Mouse (Mus musculus) regulatory T cell (primary cell): ENCODE results near the gene Vkorc1.
"Not testable (repeated sequence)": the region's sequence is repeated elsewhere in the genome, so short reads cannot be mapped to it uniquely, and the experiment has no call there.

Experiments
- in situ Hi-C: fragments of 300-600 bp; cut with MboI, MseI; formaldehyde crosslinking; loops from one replicate; pipeline ENCODE4 v1.15.1; 2025; ENCODE audit warnings: high pct_unique_total_duplicates

The Vkorc1 gene

DNA sequence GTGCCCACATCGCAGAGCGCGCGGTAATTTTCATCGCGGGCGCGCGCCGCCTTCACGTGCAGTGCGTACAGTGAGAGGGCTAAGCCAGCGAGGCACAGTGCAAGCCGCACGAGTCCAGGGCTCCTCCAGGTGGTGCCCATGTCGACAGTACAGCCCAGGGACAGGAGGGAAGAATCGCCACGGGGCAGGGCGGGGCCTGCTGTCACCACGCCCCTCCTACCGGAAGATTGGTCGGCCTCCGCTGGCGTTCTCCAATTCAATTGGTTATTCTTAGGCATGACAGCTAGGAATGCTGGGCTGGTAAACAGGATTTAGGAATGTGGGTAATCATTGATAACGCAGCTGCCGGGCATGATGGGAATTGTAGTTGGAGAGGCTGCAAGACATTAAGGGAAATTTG lies at the start of gene Vkorc1, which contains the start of gene Gm21974:
Gene Vkorc1 (minus strand): TSS at position 176 of the 400 bp plus-strand sequence.
Gene Gm21974 (minus strand): TSS at position 13 of the 400 bp plus-strand sequence.
- in situ Hi-C loops: no loop called here

GRCm38 (mm10) chr7:127944614-127945013 lies 49.2 kb upstream of the Vkorc1 start:
- in situ Hi-C loops: no loop called here

DNA sequence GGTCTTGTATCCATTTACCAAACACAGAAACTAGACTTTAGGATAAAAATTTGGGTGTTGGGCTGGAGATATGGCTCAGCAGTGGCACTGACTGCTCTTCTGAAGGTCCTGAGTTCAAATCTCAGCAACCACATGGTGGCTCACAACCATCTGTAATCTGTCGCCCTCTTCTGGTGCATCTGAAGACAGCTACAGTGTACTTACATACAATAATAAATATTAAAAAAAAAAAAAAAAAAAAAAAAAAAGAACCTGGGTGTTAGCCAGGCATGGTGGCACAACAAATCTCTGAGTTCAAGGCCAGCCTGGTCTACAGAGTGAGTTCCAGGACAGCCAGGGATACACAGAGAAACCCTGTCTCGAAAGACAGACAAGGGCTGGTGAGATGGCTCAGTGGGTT lies 46.7 kb upstream of the Vkorc1 start:
- in situ Hi-C loops: not testable (repeated sequence)

- in situ Hi-C loops: no loop called here
These were observed 40.9 kb upstream of the Vkorc1 start for GRCm38 (mm10) chr7:127936216-127936884.

GRCm38 (mm10) chr7:127935748-127936159 lies 40.3 kb upstream of the Vkorc1 start:
- in situ Hi-C loops: no loop called here

DNA sequence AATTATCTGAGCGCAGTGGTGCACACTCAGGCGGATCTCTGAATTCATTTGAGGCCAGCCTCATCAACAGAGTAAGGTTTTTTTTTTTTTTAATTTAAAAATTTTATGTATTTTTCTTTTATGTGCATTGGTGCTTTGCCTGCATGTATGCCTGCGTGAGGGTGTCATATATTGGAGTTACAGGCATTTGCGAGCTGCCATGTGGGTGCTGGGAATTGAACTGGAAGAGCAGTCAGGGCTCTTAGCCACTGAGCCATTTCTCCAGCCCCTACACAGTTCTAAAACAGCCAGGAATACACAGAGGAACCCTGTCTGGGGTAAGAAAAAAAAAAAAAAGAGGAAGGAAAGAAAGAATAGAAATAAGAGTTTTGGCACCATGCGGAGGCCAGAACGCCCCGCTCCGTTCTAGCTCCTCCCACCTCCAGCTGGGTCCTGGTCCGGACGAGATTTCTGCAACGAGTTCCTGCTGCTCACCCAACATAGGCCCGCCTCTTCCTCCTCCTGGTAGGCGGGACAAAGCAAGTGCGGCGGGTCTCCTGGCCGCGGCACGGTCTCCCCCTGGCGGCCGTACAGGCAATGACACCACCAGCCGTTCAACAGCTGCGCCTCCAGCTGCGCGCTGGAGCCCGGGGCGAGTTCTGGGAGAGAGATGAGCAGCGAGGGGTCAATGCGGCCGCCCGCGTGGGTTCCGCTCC lies 39.8 kb upstream of the Vkorc1 start:
- in situ Hi-C loops: no loop called here

GRCm38 (mm10) chr7:127934075-127934474 lies 38.7 kb upstream of the Vkorc1 start:
- in situ Hi-C loops: no loop called here

- in situ Hi-C loops: no loop called here
These were observed 37.0 kb upstream of the Vkorc1 start for GRCm38 (mm10) chr7:127932273-127933031.

DNA sequence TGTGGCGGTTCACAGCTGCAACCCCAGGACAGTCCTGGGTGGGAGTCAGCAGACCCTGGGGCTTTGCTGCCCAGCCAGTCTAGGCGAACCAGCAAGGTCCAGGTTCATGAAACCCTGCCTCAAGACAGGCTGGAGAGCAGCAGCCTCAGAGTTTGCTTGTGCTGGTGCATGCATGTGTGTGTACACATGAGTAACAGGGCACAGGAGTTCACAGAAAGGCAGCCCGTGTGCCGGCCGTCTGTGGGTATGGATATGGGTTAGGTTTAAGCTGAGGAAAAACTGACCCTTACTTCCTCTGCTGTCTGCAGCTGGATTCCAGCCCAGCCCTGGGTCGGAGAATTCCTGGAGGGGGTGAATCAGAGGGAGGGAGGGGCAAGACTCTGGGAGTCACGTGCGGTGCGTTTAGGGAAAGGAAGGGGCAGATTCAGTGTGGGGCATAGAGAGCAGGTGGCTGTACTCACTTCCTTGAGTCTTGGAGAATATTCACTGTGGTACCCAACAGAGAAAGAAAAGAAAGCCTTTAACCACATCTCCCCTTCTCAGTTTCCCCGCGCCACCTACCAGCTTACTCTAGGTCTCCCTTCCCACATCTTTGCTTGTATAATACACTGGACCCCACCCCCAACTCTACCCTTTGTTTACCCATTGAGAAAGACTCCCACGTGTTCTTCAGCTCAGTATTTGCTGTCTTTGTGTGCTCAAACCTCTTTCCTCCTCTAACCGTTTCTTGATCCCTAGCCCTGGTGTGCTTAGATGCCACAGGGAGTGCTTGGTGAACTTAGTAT lies 36.1 kb upstream of the Vkorc1 start:
- in situ Hi-C loops: no loop called here

- in situ Hi-C loops: no loop called here
These were observed 35.2 kb upstream of the Vkorc1 start for GRCm38 (mm10) chr7:127930636-127931035.

DNA sequence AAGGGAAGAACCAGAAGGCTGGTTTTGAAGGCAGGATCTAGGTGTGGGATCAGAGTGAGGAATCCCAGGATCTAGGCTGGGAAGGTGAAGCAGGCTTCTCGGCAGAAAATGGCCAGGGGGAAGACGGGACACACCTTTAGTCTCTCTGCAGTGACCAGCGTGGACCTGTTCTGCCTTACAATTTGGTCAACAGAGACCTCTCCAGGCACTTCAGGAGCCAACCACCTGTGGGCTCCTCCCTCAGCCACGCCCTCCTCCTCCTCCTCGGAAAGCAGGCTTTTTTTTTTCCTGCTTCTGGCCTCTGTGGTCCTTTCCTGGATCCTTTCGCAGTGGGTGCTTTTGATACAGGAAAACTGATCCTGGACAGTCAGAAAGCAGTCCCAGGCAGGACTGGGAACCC lies 34.5 kb upstream of the Vkorc1 start, which contains the start of gene Prss8:
Gene Prss8 (minus strand): TSS at position 182 of the 400 bp plus-strand sequence.
- in situ Hi-C loops: no loop called here

GRCm38 (mm10) chr7:127928596-127928995 lies 33.2 kb upstream of the Vkorc1 start:
- in situ Hi-C loops: no loop called here

GRCm38 (mm10) chr7:127927726-127928125 lies 32.3 kb upstream of the Vkorc1 start:
- in situ Hi-C loops: no loop called here

GRCm38 (mm10) chr7:127926846-127927245 lies 31.4 kb upstream of the Vkorc1 start:
- in situ Hi-C loops: no loop called here

DNA sequence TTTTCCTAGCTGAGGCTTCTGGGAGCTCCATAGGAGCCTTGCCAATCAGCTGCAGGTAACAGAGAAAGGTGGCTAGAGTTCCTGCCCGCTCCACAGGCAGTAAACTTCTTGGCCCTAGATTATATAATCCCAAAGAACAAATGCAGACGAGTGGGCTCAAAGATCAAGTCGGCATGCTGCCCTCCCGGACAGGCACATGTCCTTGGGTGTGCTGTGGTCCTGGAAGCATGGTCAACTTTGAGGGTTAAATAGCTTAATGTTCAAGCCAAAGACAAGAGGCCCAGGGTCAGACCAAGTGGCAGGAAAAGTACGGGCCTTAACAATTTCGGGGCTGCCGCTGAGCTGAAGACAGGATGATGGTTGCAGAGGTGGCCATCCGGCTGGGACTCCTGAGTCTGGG lies 30.6 kb upstream of the Vkorc1 start:
- in situ Hi-C loops: no loop called here

GRCm38 (mm10) chr7:127925252-127925651 lies 29.8 kb upstream of the Vkorc1 start:
- in situ Hi-C loops: no loop called here

GRCm38 (mm10) chr7:127923714-127924113 lies 28.3 kb upstream of the Vkorc1 start:
- in situ Hi-C loops: no loop called here

- in situ Hi-C loops: no loop called here
These were observed 27.2 kb upstream of the Vkorc1 start for GRCm38 (mm10) chr7:127922451-127923275.

- in situ Hi-C loops: no loop called here
These were observed 26.1 kb upstream of the Vkorc1 start for GRCm38 (mm10) chr7:127921516-127921915.

DNA sequence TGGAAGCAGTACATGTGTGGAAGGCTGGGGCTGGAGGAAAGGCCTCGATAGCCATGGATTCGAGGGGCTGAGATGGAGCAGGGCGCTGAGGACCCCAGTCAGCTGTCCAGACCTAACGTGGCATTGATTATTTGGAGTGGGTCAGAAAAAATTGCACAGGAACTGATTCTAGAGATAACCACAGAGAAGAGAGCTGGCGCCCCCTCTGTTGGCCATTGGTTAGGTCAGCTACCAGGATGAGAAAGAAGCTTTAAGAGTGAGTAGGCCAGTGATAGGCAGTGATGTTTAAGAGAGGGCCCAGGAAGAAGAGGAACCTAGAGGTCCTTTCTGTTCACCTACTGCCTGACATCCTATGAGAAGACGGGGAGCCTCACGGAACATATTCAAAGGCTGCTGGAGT lies 23.9 kb upstream of the Vkorc1 start:
- in situ Hi-C loops: no loop called here

- in situ Hi-C loops: no loop called here
These were observed 22.8 kb upstream of the Vkorc1 start for GRCm38 (mm10) chr7:127918203-127918602.
